Mouse (Mus musculus) neutrophil, adult 65 days (primary cell): Measurements from ENCODE around the gene Cnih4. TPM values are rescaled to one million over a fixed set of nuclear protein-coding genes. Genes with fewer than 3 reads are reported as not detected.

ENCODE experiments used
- total RNA-seq: library from RNA; stranded (reverse); gene quantifications from 2 replicates; pipeline ENCODE4 v1.2.4, GENCODE M21; 2023

The Cnih4 gene
- total RNA-seq: 28.2 and 41.0 TPM in 2 replicates

DNA sequence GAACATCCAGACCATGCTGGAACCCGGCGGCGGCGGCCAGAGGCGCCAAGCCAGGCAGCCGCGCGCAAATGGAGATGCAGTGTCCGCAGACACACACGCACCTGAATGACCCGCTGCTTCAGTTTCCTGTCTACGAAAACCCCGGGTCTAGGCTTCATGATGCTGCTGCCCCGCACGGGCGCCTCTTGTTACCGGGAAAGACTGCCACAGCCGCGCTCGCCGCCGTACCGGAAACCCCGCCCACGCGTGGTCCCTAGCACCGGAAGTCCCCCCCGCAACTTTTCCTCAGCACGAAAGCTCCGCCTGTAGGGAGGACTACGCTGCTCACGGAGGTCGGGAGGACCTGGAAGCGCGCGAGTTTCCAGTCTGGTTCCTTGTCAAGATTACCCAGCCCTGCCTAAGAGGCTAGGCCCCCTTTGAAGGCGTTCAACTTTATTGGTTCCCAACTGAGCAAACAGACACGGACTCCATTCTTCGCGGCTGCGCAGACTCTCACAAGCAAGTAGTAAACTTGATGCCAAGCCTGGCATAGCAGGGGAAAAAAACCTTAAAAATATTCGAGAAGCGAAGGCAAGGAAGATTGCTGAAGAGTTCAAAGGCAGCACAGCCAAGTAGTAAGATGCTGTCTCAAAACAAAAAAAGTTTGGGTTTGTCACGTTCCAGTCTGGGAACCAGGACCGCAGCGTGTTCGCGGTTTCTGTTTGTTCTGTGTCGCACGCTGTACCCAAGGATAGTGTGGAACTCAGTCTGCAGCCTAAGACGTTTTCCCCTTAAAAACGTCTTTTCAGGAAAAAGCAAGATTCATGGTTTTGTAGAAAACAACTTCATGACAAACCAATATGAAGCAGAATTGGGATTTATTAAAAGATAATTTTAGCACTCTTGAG, at the start of gene Cnih4, which contains the start of gene Nvl:
Gene Cnih4, plus strand, starts transcription at position 744 of the 887 bp plus-strand sequence.
Gene Nvl, minus strand, starts transcription at position 255 of the 887 bp plus-strand sequence.

DNA sequence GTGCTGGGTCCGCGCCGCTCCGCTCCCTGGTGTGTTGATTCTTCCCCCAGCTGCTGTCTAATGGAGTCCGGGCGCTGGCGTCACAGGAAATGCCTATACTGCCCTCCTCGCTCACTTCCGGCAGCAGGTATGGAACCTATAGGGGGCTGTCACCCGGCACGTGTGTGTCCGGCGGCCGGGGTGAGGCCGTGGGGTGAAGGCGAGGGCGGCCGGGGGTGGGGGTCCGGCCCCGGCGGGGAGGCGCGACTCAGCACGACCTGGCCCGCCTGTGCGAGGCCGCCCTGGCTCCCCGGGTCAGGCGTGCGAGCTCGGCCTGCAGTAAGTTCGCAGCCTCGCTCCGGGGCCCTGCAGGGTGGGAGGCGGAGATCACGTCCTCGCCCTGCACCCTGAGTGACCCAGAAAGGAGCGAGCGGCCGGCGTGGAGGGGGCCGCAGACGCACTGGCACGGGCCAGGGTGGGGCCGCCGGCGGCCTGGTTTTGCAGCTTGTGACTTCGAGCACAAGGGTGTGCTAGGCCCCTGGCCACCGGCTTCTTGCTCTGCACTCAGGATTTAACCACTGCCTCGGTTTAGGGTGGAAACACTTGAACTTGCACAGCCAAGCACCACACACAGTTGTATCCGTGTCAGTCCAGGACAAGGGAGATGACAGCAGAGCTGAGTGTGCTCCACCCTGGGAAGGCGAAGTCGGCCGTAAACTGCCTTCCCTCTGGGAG, 67.6 kb downstream of the Cnih4 start, which contains the start of gene Wdr26:
Gene Wdr26, minus strand, starts transcription at position 82 of the 714 bp plus-strand sequence.

Other genes starting within 250 kb of the Cnih4 start
- gene Pycr2, start 240.4 kb upstream of the Cnih4 start, total RNA-seq: 11.2 and 13.5 TPM in 2 replicates
- gene Lefty1, start 209.7 kb upstream of the Cnih4 start, total RNA-seq: not detected in 2 replicates
- 80.0 and 87.9 TPM in 2 replicates for gene Tmem63a, start 202.3 kb upstream of the Cnih4 start, total RNA-seq
- gene Ephx1, start 123.8 kb upstream of the Cnih4 start, total RNA-seq: 0.44 and 0.52 TPM in 2 replicates
- gene 9130409I23Rik, start 93.5 kb upstream of the Cnih4 start, total RNA-seq: not detected in 2 replicates
- 6.7 and 9.4 TPM in 2 replicates for gene Nvl, start 489 bp upstream of the Cnih4 start, total RNA-seq
- 246 and 312 TPM in 2 replicates for gene Wdr26, start 67.3 kb downstream of the Cnih4 start, total RNA-seq
- gene Cnih3, start 207.9 kb downstream of the Cnih4 start, total RNA-seq: not detected in 2 replicates